Mouse (Mus musculus) forebrain, embryonic 11.5 days (tissue): ENCODE results near the gene Nsun2. TPM values are rescaled to one million over a fixed set of nuclear protein-coding genes. Genes with fewer than 3 reads are reported as not detected.

Experiments
- ATAC-seq: fragments of 200-750 bp; cut with Nextera tagmentation; replicated peaks from 2 replicates; pipeline ENCODE4 v1.8.0; 2017; ENCODE audit warnings: moderate TSS enrichment; ENCODE audit not compliant: low FRiP score
- DNase-seq: peaks from one replicate; pipeline ENCODE4 v3.0.0-alpha.2; 2017; ENCODE audit warnings: low spot score
- H3K27ac ChIP-seq: fragments of 300-500 bp; sonication (generic); 2 replicates; pipeline ENCODE4 v1.5.1; 2014; ENCODE audit warnings: low read depth, low read length
- H3K27me3 ChIP-seq: fragments of 300-500 bp; sonication (generic); 2 replicates; pipeline ENCODE4 v1.6.1; 2014; ENCODE audit warnings: mild to moderate bottlenecking, low read length, mixed read lengths; ENCODE audit not compliant: control insufficient read depth, insufficient read depth
- H3K36me3 ChIP-seq: fragments of 300-500 bp; sonication (generic); 2 replicates; pipeline ENCODE4 v1.6.1; 2014; ENCODE audit warnings: mild to moderate bottlenecking, low read length, moderate library complexity, mixed read lengths; ENCODE audit not compliant: control insufficient read depth, insufficient read depth
- H3K4me1 ChIP-seq: fragments of 300-500 bp; sonication (generic); replicated peaks from 2 replicates; pipeline ENCODE4 v1.6.1; 2014; ENCODE audit warnings: low read length, mixed read lengths; ENCODE audit not compliant: control insufficient read depth, insufficient read depth
- H3K4me2 ChIP-seq: fragments of 300-500 bp; sonication (generic); 2 replicates; pipeline ENCODE4 v1.6.1; 2014; ENCODE audit warnings: low read depth, mild to moderate bottlenecking, low read length, moderate library complexity, mixed read lengths; ENCODE audit not compliant: severe bottlenecking
- H3K4me3 ChIP-seq: fragments of 300-500 bp; sonication (generic); 2 replicates; pipeline ENCODE4 v1.5.1; 2014; ENCODE audit warnings: low read depth, low read length
- H3K9ac ChIP-seq: fragments of 300-500 bp; sonication (generic); 2 replicates; pipeline ENCODE4 v1.6.1; 2014; ENCODE audit warnings: low read length
- H3K9me3 ChIP-seq: fragments of 300-500 bp; sonication (generic); 2 replicates; pipeline ENCODE4 v1.6.1; 2016; ENCODE audit warnings: low read length, mixed read lengths; ENCODE audit not compliant: control insufficient read depth
- WGBS: fragments of 180-500 bp; shearing (Covaris S2); extraction: QIAGEN DNeasy Blood & Tissue Kit; methylation state at CpG from one replicate; pipeline ENCODE4 v1.1.7; 2014; 5-methylcytosine and 5-hydroxymethylcytosine counted together
- polyA plus RNA-seq: library from polyadenylated mRNA; unstranded; fragments of >200 nt; fragmentation: Nextera tagmentation; extraction: Ambion mirVana; gene quantifications from 2 replicates; pipeline ENCODE4 v1.2.1, GENCODE M21; 2014

The Nsun2 gene
- polyA plus RNA-seq, 1 experiment from 2014 or later: 135 TPM

DNA sequence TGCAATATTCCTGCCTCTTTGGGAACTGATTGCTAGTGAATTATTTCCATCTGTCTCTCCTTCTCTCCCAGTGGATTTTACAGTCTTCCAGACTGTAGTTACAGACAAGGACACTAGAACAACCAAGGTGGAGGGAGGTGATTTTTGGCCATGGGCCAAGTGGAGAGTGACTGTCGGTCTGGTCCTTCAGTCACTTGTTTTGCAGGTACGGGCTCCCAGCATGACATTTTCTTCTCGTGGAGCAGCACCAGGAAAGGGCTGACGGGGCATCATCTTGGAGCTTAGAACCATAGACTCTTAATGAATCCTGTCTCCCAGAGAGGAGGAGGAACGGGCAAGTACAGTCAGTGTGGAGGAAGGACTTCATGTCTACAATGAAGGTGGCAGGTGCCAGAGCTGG lies 138.6 kb downstream of the Nsun2 start:
- H3K4me1 ChIP-seq: no peaks in the 10 kb centered on the region
- DNase-seq (peak; percentile 24), ATAC-seq (no peak)
- 81% methylated on average over 5 of the region's 5 CpGs for WGBS
- no peaks in the 10 kb centered on the region; the same call in 1 of the 2 replicates for H3K9me3 ChIP-seq
- H3K36me3 ChIP-seq: no peaks in the 10 kb centered on the region
- no peak overlapping the region for H3K4me2 ChIP-seq
- H3K27me3 ChIP-seq: no peaks in the 10 kb centered on the region
- no peak overlapping the region for H3K4me3 ChIP-seq
- no peak overlapping the region for H3K27ac ChIP-seq
- no peak overlapping the region for H3K9ac ChIP-seq

DNA sequence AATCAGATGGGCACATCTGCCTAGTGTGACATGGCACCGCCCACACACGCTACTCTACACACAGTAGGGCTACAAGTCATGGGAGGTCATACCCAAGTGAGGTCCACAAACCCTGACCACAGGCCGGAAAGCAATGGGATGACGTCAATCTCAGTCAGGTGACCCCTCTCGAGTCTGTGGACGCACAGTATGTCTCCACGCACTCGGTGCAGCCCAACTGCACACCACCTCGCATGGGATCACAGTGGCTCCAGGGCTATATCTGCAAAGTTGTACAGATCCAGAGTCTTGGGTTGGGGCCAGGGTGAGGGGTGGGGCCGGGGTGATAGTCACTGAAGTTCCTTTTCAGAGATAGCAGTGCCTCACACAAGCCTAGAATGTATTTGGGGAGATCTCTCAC lies 139.0 kb downstream of the Nsun2 start:
- DNase-seq (peak; percentile 42), ATAC-seq (no peak)
- no peak overlapping the region for H3K27ac ChIP-seq
- H3K4me3 ChIP-seq: no peak overlapping the region
- H3K4me1 ChIP-seq: no peaks in the 10 kb centered on the region
- 91% methylated on average over 10 of the region's 10 CpGs for WGBS
- H3K9ac ChIP-seq: no peak overlapping the region
- no peak overlapping the region for H3K4me2 ChIP-seq
- no peaks in the 10 kb centered on the region for H3K36me3 ChIP-seq
- H3K9me3 ChIP-seq: no peaks in the 10 kb centered on the region; the same call in 1 of the 2 replicates
- no peaks in the 10 kb centered on the region for H3K27me3 ChIP-seq

GRCm38 (mm10) chr13:69673197-69673920 lies 139.8 kb downstream of the Nsun2 start:
- H3K27ac ChIP-seq: no peak overlapping the region
- H3K9ac ChIP-seq: no peak overlapping the region
- DNase-seq: peak; percentile 41
- no peak overlapping the region for H3K4me3 ChIP-seq
- H3K27me3 ChIP-seq: no peaks in the 10 kb centered on the region
- no peaks in the 10 kb centered on the region for H3K36me3 ChIP-seq
- 90% methylated on average over 5 of the region's 5 CpGs for WGBS
- H3K4me2 ChIP-seq: no peak overlapping the region
- no peaks in the 10 kb centered on the region; the same call in 1 of the 2 replicates for H3K9me3 ChIP-seq
- no peak for ATAC-seq
- H3K4me1 ChIP-seq: no peaks in the 10 kb centered on the region

DNA sequence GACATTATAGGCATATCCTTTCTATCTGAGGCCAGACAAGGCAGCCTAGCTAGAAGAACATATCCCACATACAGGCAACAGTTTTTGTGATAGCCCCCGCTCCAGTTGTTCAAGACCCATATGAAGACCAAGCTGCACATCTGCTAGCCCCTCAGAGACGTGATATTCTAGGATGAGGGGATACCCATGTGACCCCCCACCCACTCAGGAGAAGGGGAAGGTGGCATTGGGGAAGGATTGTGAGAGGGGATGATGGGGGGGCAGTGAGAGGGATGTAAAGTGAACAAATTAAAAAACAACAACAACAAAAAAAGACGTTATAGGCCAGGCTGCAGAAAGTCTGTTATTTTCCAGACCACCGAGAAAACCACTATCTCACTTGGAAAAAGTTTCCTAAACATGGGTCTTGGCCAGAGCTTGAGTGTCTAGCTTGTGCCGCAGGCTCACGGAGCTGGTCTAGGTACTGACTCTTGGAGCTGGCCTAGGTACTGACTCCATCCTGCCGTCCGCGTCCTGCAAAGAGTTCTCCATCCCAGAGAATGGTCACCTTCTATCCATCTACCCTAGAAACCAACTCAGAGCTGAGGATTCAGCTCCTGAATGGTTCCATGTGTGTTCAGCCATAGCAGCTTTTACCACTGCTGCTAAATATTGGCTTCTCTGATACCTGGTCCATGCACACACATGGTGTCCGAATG lies 140.5 kb downstream of the Nsun2 start:
- Histone ChIP-seq H3K4me2 (no peak overlapping the region), H3K4me1 (no peaks in the 10 kb centered on the region), H3K4me3 (no peak overlapping the region), H3K9ac (no peak overlapping the region), H3K9me3 (no peaks in the 10 kb centered on the region; the same call in 1 of the 2 replicates), H3K27me3 (no peaks in the 10 kb centered on the region), H3K27ac (no peak overlapping the region), H3K36me3 (no peaks in the 10 kb centered on the region)
- ATAC-seq (no peak), DNase-seq (peak; percentile 26)
- 67% methylated on average over 10 of the region's 10 CpGs for WGBS

Other genes with a start within 250 kb of the Nsun2 start
- 8.7 and 9.6 TPM in 2 replicates for gene Tent4a, start 871 bp downstream of the Nsun2 start, polyA plus RNA-seq
- 23.7 and 32.1 TPM in 2 replicates for gene Srd5a1, start 77.7 kb downstream of the Nsun2 start, polyA plus RNA-seq
- 3.0 and 3.6 TPM in 2 replicates for gene Ube2ql1, start 206.1 kb downstream of the Nsun2 start, polyA plus RNA-seq